Mouse (Mus musculus) heart, adult 18-20 months (tissue): Measurements from ENCODE around the gene Prl3d3. TPM values are rescaled to one million over a fixed set of nuclear protein-coding genes. Genes with fewer than 3 reads are reported as not detected.
"Not testable (repeated sequence)": the region's sequence is repeated elsewhere in the genome, so short reads cannot be mapped to it uniquely, and the experiment has no call there.

Source experiments
- DNase-seq, 2 experiments: peaks; one replicate each; pipeline ENCODE4 v3.0.0; 2021 to 2022; ENCODE audit warnings: mixed read lengths in 1 of 2
- long read RNA-seq, 2 experiments: library from polyadenylated mRNA; stranded (forward); transcript quantifications; one replicate each; pipeline ENCODE4 v2.0.0; 2021
- total RNA-seq, 2 experiments: library from RNA; stranded (reverse); gene quantifications; 2 replicates each; pipeline ENCODE4 v1.2.3; 2021

Prl3d3 gene
- not detected for total RNA-seq
- long read RNA-seq, experiment 1: 0 reads
- long read RNA-seq, experiment 2: 0 reads

GRCm38 (mm10) chr13:27156490-27156889 lies at the start of gene Prl3d3:
TSS of gene Prl3d3 (plus strand) at chr13:27156790.
- not testable (repeated sequence) for DNase-seq

- not testable (repeated sequence) for DNase-seq
Observed at GRCm38 (mm10) chr13:27121398-27121797, 35.2 kb upstream of the Prl3d3 start, which contains the start of gene Prl3d2. TSS of gene Prl3d2 (plus strand) at chr13:27121698.

- DNase-seq: no peak
Observed at GRCm38 (mm10) chr13:27148264-27148663, 8.3 kb upstream of the Prl3d3 start.

- no peak for DNase-seq
Observed at GRCm38 (mm10) chr13:27196359-27196758, 39.8 kb downstream of the Prl3d3 start, which contains the start of gene Prl3c1. TSS of gene Prl3c1 (plus strand) at chr13:27196659.

Other genes starting within 250 kb of the Prl3d3 start
- gene Prl, start 99.2 kb upstream of the Prl3d3 start, total RNA-seq: not detected
- not detected for gene Prl3d1, start 62.6 kb upstream of the Prl3d3 start, total RNA-seq
- gene Prl3d2, start 35.1 kb upstream of the Prl3d3 start, total RNA-seq: not detected
- gene Prl3c1, start 39.9 kb downstream of the Prl3d3 start, total RNA-seq: not detected
- not detected for gene Prl3b1, start 85.1 kb downstream of the Prl3d3 start, total RNA-seq
- gene Prl3a1, start 102.6 kb downstream of the Prl3d3 start, total RNA-seq: not detected
- not detected for gene Prl6a1, start 155.8 kb downstream of the Prl3d3 start, total RNA-seq
- not detected for gene Prl8a2, start 188.9 kb downstream of the Prl3d3 start, total RNA-seq
- gene Prl2b1, start 234.1 kb downstream of the Prl3d3 start, total RNA-seq: not detected